Mouse (Mus musculus) bone marrow macrophage, adult 2 months (primary cell): ENCODE measurements around the gene Slc18b1.

ENCODE experiments used
- CTCF ChIP-seq: IDR thresholded peaks from 2 replicates; pipeline ENCODE4 v1.5.1; 2012; ENCODE audit warnings: low read depth, mild to moderate bottlenecking, low read length, moderate library complexity
- POLR2A ChIP-seq: IDR thresholded peaks from 2 replicates; pipeline ENCODE4 v1.6.1; 2012; ENCODE audit warnings: mild to moderate bottlenecking, low read depth, low read length, borderline replicate concordance

DNA sequence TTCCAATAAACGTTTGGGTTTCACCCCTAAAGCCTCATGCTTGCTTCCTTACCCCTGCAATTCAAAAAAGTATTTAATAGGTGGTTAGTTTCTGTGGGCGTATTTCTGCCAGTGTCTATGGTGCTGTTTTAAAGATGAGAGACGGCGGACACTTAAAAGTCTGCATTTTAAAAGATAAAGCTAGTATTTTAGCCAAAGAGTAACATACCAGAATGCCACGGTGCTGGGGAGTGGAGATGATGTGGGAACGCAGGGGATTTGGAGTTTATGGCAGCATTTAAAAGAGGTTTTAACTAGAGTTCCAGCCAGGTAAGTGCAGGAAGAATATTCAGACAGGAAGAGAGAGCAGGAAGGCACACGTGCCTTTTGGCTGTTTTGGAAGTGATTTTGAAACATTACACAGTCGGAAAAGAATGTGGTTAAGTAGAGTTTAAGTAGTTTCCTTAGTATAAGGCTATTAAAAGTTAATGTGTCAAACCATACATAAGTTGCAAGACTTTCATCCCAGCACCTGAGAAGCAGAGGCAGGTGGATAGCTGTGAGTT is 8.7 kb upstream of the Slc18b1 start:
- TF ChIP-seq POLR2A = no peak
- no peak for TF ChIP-seq CTCF
